Mouse (Mus musculus) cerebellum, adult 18-20 months (tissue): ENCODE results near the gene H2afx.
"Not testable (repeated sequence)": the region's sequence is repeated elsewhere in the genome, so short reads cannot be mapped to it uniquely, and the experiment has no call there.

Experiments used
- DNase-seq, 2 experiments: peaks; one replicate each; pipeline ENCODE4 v3.0.0; 2021

H2afx gene

DNA sequence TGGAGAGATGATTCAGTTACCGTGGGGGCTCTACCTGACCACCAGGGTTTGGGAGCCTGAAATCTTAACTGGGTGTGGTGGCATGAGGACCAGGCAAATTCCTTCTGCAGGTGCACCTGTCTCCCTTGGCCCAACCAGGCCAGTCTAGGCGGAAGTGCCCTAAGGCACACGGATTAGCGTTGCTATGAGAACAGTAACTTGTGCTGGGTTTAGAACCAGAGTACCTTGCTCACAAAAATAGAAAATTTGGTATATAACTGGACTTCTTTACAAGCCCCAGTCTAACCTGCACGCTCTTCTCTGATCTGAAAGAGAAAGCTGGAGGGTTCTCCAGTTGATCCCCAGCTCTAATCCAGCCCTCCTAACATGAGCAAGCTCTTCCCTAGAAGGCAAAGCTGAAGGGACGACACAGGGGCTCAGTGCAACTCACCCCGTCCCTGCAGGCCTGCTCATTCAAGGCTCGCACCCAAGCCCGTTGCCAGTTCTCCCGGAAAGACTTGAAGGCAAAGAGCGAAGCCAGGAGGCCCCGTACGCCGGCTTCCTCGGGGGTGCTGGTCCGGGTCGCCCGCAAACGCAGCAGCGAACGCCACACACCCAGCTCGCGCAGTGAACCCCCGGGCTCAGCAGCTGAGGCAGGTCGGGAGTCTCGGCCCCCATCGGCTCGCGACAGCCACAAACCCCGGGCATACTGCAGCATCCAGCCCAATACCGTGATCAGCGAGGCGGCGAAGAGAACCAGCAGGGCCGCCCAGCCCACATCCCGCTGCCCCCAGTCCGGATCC is 15.2 kb upstream of the H2afx start:
- DNase-seq = peak in 1 of 2 experiments; percentile 37

DNA sequence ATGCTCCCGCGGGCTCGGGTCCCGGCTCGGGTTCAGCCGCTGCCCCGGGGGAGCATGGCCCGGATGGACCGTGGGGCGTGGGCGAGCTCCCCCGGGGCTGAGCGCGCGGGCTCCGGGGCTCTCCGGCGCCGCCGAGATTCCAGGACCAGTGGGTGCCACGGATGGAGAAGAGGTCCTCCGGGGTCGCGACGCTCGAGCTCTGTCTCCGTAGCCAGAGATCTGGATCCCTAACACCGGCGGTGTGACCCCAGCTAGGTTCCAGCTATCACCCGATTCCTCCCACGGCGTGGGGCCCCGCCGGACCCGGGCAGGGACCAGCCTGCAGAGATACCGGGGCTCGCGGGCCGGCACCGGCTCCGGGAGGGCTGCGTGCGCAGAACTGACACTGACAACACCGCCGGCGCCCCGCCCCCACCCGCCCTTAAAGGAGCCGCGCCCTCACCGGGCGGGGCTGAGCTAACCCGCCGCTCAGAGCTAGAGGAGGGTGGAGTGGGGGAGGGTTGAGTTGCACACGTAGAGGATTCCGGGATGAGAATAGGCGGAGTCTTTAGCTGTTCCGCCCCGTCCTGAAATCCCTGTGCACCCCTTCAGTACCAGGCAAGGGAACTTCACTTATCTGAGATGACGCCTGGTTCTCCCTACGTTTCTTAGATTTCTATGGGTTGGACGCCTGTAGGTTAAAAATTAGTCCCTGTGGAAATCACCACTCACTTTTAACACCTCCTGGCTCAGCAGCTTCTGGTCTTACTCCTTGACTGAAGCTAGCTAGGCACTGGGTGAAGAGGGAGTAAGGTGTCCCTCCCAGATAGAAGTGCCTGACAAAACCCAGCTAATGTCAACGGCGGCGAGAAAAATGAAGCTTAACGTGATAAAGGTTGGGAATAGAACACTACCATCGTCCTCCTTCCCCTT is 14.4 kb upstream of the H2afx start, which contains the start of gene C2cd2l:
C2cd2l (minus strand) TSS at position 399 of the 912 bp plus-strand sequence.
- DNase-seq = peak; percentile 89 to 97

DNA sequence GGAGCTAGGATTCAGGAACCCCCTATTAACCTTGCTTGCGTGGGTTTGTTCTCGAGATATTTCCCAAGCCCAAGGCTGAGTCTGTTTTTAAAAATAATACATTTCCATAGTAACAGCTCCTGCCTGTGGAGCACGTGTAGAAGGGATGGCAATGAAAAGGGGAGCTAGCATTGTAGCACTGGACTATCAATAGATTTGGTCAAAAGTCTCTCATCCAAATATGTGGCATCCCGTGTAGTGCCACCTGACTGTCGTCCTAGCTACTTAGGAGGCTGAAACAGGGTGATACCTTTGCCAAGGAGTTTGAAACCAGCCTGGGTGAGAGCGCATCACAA is 13.7 kb upstream of the H2afx start:
- DNase-seq = no peak

DNA sequence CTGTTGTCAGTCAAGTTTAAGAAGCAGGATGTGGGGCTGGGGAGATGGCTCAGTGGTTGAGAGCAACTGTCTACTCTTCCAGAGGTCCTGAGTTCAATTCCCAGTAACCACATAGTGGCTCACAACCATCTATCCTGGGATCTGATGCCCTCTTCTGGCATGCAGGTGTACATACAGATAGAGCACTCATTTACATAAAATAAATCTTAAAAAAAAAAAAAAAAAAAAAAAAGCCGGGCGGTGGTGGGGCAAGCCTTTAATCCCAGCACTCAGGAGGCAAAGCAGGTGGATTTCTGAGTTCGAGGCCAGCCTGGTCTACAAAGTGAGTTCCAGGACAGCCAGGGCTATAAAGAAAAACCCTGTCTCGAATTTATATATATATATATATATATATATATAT is 10.8 kb upstream of the H2afx start:
- DNase-seq = not testable (repeated sequence)

DNA sequence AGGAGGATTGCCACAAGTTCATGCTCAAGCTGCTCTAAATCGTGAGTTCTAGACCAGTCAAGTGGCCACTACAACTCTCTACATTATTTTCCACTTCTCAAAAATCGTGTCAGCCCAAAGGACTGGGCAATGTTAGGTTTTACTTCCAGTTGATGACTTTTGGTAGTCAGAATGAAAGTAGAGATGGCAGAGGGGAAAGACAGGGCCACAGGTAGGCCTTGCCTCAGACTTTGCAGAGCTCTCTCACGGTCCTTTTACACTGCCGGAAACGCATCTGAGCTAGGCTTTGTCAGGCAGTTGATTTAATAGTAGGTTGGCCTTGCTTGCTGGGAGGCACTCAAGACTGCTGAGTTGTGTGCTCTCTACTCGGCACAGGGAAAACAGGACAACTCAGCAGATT is 10.3 kb upstream of the H2afx start:
- DNase-seq = no peak

DNA sequence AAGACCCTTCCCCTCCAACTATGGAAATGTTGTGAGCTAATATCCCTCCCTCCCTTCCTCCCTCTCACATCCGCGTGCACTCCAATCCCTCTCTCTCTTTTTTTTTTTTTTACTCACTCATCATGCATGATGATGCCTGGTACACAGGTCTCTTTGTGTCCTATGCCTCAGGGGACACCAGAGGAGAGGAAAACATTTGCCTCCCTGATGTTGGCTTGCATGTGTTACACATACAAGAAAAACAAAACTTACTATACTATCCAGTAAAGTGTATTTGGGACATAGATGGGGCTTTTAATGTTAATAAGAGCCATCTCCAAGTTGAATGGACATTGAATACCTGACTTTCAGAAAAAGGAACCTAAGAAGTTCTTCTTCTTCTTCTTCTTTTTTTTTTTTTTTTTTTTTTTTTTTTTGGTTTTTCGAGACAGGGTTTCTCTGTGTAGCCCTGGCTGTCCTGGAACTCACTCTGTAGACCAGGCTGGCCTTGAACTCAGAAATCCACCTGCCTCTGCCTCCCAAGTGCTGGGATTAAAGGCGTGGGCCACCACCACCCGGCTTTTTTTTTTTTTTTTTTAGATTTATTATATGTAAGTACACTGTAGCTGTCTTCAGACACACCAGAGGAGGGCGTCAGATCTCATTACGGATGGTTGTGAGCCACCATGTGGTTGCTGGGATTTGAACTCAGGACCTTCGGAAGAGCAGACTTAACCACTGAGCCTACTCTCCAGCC is 9.3 kb upstream of the H2afx start:
- DNase-seq = not testable (repeated sequence)

DNA sequence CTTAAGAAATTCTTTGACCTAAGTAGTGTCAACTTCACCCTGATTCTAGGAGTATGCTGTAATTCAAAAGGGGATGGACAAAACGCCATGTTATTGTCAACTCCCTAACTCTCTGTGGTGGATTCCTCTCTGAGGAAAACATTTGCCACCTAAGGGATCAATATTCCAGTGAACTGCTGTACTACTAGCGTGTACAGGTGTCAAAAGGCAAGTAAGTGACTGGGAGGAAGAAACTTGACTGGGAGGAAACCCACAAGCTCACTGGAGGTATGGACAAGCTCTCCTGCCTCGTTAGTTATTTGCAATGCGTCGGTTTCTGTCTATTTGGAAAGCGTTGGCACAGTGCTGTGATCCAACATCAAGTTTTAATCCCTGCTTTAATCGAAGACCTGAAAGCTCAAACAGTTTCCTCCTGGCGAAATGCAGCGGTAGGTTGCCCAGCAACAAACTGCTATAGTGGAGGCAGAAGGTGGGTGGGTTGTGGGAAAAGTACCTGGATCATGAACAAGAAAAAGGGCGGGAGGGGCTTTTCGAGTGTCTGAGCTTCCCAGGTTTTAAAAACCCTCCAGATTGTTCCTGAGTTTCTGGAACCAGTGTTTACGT is 8.6 kb upstream of the H2afx start, which contains the start of gene Dpagt1:
Dpagt1 (plus strand) TSS at position 252 of the 603 bp plus-strand sequence.
- DNase-seq = no peak

DNA sequence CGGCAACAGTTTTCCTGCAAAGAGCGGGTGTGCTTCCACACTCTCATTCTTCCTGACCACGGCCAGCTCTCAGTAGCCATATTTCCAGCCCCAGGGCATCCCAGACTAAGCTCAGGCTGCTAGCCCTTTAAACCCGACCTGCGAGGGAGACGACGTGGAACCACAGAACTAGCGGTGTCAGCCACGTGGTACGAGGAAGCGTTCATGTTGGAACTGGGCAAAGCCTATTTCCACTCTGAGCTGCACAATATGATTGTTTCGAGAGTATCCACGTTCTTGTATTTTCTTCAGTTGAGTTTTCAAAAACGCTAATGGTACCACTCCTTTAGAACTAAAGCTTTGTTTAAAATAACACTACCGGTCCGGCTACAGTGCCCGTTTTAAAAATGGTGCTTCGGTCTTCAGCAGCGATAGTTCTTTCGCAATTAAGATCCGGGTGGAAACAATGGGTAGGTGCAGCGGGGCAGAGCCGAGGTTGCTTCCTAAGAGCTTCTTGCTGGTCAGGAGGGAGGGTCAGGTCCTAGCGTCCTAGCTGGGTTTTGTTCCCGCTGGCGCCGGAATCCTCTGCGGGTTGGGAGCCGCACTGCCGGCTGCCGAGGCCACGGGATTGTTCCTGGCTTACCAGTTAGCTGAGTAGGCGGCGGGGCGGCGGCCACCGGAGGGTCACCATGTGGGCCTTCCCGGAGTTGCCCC is 8.0 kb upstream of the H2afx start:
- peak; percentile 83 to 92 for DNase-seq

DNA sequence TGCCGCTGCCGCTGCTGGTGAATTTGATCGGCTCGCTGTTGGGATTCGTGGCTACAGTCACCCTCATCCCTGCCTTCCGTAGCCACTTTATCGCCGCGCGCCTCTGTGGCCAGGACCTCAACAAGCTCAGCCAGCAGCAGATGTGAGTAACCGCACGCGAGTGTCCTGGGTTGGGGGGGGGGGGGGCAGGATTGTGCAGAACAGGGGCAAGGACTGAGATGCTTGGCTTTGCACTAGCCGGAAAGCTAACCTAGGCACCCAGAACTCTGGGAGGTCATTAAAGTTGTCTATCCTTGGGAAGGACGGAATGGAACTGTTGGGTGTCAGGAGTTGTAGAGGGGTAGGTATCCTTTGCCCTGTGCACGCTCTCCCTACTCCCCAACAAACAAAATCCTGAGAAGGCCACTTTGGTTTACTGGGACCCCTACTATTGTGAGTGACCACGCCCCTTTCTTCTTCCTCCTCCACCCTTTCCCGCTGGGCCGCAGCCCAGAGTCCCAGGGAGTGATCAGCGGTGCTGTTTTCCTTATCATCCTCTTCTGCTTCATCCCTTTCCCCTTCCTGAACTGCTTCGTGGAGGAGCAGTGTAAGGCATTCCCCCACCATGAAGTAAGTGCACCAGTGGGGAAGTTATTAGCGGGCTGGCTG is 7.3 kb upstream of the H2afx start:
- peak in 1 of 2 experiments; percentile 33 for DNase-seq

DNA sequence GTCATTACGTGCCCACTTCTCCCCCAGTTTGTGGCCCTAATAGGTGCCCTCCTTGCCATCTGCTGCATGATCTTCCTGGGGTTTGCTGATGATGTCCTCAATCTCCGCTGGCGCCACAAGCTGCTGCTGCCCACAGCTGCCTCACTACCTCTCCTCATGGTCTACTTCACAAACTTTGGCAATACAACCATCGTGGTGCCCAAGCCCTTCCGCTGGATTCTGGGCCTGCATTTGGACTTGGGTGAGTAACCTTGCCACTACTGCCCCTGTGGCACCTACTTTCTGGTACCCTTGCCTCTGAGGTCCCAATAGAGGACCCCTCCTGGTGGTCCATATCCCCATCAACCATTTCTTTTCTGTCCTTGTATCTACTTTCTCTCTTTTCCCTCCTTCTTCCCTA is 6.6 kb upstream of the H2afx start:
- DNase-seq = no peak

DNA sequence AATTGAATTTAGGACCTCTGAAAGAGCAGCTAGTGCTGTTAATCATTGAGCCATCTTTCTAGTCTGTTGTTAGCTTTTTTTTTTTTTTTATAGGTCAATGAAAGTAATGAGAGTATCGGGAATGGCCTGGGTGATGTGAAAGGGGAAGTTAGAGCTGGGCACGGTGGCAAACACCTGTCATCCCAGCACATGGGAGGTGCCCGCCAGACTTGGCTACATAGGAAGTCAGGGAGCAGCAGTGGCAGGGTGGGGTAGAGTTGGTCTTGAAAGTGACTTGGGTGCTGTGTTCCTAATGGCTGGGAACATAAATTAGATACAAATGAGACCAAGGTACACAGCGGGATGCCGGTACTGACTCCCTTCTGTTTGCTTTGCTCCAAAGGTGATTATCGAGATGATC is 3.8 kb upstream of the H2afx start:
- DNase-seq = no peak

DNA sequence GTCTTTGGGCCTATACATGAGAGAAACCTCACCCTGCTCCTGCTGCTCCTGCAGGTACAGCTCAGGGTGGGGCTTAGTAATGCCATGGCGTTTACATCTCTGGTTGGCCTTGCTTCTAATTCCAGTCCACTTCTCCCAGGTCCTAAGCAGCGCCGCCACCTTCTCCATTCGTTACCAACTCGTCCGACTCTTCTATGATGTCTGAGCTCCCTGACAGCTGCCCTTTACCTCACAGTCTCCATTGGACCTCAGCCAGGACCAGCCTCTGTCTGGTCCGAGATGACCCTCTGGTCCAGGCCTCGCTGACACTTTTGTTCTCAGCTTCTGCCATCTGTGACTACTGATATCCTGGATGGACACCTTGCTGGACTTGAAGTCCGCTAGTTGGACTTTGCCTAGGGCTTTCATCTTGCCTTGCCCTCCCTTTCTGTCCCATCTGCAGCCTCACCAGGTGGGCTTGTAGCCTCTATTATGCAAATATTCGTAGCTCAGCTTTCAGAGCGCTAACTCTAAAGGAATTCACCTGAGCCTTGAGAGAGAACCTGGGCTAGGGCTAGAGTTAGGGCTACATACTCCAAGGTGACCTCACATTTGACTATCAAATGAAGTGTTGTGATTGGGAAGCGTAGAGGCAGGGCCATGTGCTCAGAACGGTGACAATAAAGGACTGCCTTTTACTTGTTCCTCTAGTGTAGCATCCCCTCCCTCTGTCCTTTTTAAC is 1.4 kb upstream of the H2afx start:
- DNase-seq = no peak

DNA sequence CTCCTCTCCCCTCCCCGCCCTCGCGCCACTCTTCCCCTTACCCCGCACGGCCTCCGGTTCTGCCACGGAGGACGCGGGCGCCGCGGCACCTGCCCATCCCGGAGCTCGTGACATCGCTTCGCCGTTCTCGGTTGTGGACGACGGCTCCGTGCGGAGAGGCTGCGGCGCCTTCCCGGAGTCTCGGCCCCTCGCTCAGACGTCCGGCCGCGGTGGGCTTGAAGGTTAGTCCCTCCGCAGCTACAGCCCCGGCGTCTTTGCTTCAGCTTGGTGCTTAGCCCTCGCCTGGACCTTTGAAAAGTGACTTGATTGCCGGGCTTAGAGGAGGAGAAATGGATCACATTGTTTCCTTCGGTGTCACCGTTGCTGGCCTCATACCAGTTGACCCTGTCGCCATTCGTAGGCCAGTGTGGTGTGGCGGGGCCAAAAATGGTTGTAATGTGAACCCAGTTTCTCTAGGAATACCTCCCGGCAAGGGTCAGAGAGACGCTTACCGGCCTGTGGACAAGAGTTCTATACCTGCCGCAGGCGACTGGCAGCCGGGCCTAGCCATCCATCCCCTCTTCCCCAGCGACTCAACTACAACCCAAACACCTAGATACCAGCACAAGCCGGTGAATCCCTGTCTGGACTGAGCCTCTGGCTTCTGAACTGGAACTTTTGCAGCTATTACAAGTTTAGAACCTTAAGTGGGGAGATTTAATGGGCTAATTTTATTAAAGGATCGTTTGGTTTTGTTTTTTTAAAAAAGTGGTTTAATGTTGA is 1.0 kb downstream of the H2afx start:
- DNase-seq = peak in 1 of 2 experiments; percentile 36

DNA sequence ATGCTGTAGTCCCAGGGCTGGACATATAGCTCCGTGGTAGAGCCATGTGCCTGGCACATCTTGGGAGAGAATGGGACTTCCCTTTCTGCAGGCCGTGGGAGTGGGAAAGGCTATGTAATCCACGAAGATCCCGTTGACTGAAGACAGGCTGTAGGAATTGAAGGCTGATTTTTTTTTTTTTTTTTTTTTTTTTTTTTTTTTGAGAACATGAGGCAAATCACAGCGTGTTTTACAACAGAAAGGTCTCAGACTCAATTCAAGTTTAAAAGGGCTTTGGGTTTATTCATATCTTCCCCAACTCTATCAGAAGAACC is 1.6 kb downstream of the H2afx start:
- no peak for DNase-seq

DNA sequence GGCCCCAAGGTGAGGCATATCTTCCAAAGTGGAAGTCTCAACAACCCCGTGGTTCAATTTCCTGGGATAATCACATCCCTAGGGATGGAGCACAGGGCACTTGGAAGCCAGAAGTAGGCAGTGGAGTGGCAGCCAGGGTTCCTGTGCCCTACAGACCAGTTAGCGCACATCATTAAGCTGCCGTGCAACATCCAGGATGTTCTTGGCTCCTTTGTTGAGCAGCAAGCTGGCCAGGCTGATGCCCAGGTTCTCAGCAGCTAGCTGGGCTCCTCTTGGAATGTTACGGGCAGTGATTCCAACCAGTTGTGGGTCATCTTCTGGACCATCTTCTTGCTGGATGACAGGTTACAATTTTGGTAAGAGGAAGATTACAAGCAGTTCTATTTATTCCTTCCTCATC is 2.0 kb downstream of the H2afx start:
- not testable (repeated sequence) for DNase-seq

DNA sequence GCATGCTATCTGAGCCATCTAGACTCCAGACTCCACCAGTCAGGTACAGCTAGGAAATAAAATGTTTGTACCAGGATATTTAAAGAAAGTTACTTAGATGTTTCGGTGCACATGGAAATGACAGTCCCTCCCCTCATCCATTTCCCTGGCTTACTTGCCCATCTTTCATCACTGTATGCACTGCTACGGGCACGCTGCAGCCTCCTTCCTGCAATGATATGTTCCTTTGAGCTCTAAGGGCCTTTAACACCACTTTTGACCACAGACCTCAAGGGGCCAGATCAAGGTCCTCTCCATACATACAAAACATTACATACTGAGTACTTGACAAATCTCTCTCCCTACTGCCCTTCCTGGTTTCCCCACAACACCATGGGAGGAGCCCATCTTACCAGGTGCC is 2.5 kb downstream of the H2afx start:
- no peak for DNase-seq

DNA sequence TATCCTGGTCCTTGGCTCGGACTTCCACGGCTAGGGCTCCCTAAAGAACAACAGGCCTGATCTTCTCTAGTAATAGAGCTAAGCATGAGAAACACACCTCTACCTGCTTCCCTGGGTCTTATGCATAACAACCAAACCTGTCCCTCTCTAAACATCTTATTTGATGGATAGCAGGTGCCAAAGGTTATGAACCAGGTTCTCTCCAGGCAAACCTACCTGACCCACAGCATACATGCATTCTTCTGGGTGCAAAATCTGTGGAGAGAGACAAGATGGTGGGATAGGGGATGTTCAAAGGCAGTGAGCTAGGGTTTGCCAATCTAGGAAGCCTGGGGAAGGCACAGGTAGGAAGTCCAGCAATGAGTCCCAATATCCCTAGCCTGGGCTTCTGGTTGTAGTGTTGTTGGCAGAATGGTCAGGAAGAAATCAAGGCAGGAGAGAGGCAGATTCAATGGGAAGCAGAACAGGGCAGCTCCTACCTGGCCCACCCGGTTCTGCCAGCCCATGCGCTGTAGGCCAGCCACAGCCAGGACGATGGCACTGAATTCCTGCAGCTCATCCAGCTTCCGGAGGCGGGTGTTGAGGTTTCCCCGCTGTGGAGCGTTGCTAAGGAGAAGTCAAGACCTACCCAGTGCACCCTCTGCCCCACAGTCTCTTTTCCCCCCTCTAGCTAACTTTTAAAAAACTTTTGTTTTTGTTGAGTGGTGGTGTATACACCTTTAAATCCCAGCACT is 3.1 kb downstream of the H2afx start:
- DNase-seq = no peak

DNA sequence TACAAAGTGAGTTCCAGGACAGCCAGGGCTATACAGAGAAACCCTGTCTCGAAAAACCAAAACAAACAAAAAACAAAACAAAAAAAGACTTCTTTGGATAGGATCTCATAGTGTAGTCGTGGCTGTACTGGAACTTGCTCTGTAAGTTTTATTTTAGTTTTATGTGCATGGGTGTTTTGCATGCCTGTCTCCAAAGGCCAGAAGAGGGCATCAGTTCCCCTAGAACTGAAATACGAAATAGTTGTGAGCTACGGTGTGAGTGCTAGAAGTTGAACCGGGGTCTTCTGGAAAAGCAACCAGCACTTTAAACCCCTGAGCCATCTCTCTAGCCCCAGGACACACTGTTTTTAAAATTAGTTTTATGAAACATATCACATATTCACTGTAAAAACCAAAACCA is 4.1 kb downstream of the H2afx start:
- no peak for DNase-seq

DNA sequence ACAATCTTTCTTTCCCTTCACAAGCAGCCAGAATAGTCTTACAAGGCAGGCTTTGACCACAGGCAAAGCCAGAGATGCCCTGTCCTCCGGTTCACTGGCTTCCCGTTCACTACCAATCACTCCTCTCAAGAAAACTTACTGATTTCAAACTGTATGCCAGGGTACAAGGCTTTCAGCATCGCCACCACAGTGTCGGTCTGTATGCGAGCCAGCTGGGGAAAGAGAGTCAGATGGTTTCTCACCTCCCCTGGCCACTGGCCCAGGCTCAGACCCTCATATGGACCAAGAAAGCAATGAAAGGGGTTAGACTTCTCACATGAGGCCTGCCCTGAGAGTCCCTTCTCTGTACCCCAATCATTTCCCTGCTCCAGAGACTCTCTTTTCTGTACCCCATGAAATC is 7.0 kb downstream of the H2afx start:
- DNase-seq = no peak

DNA sequence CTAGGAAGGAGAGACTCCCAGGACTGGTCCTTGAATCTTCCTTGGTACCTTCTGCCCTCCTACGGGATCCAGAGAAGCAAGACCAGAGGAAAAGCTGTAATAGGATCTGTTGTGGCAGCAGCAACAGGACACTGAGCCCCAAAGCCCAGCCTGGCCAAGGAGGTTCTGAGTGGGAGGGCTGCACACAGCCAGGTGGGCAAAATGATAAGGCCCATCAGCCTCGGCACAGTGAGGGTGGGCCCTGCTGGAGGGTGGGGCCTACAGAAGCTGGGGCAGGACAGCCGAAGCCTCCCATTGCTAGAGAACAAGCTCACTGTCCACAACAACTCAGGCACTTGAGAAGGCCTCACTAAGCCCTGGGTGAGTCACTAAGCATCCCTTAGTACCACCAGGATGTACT is 7.7 kb downstream of the H2afx start:
- no peak for DNase-seq
